Mouse (Mus musculus) cerebellum, adult 9-11 months (tissue): Measurements from ENCODE around the gene Polr3c.
"Not testable (repeated sequence)": the region's sequence is repeated elsewhere in the genome, so short reads cannot be mapped to it uniquely, and the experiment has no call there.

ENCODE experiments used
- DNase-seq: peaks from one replicate; pipeline ENCODE4 v3.0.0; 2022

The Polr3c gene

DNA sequence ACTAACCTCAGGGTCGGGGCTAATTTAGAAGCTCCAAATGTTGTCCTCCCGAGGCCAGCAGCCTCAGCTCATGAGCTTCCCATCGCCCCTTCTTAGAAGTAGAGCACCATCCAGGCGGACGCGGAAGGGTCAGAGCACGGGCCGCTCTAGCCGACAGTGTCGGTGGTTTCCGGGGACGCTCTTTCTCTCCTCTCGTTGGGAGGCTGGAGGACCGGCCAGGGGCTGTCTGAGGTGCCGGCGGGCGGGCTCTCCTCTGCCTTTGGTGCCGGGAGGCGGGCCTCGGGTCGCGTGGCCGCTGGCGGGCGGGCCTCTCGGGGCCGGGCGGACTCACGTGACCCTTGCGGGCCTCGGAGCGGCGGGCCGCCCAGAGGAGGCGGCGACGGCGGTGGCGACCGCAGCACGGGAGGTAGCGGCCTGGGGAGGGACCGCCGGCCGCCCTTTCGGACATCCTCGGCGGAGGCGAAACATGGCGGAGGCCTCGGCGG is at the start of gene Polr3c, which contains the start of gene Rnf115:
Gene Polr3c (minus strand): TSS at position 286 of the 485 bp plus-strand sequence.
Gene Rnf115 (plus strand): TSS at position 322 of the 485 bp plus-strand sequence.
- DNase-seq, result peak; percentile 97

DNA sequence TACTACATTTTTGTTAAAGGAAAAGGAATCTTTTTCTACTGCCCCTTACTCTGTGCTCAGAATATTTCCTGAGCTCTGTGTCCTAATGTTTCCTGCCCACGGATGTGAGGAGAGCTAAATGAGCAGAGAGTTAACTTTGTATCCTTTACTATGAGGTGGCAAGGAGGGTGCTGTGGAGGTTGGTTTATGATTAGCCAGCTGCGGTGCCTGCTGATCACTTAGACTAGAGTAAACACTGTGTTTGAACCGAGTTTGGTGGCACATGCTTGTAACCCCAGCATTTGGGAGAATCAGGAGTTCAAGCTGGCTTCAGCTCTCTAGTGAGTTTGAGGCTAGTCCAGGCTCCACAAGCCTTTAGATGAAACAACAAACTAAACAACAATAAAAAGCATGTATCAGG is 49.7 kb upstream of the Polr3c start:
- DNase-seq, result no peak

DNA sequence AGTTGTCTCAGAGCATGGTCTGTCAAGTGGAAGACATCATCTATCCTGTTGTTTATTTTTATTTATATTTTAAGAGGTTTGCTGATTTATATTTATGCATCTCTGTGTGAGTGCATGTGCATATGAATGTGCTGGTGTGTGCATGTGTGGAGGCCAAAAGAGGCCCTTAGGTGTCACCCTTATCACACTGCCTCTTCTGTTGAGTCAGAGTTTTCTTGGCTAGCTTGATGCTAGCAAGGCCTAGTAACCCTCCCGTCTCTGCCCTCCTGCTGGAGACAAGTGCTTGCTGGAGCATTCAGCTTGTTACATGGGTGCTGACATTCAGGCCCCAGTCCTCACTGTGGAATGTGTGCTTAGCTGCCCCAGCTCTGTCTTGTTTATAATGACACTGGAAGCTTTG is 45.5 kb upstream of the Polr3c start:
- no peak for DNase-seq

DNA sequence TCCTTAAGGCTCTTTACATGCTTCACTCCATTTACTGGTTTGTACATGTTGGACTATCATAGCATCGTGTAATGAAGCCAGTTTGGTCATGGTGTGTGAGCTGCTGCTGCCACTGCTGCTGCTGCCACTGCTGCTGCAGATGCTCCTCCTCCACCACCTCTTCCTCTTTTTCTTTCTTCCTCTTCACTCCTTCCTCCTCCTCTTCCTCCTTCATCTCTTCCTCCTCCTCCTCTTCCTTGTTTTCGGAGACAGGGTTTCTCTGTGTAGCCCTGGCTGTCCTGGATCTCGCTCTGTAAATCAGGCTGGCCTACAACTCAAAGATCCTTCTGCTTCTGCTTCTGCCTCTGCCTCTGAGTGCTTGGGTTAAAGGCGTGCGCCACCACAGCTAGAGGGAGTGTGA is 42.5 kb upstream of the Polr3c start:
- DNase-seq, result no peak

DNA sequence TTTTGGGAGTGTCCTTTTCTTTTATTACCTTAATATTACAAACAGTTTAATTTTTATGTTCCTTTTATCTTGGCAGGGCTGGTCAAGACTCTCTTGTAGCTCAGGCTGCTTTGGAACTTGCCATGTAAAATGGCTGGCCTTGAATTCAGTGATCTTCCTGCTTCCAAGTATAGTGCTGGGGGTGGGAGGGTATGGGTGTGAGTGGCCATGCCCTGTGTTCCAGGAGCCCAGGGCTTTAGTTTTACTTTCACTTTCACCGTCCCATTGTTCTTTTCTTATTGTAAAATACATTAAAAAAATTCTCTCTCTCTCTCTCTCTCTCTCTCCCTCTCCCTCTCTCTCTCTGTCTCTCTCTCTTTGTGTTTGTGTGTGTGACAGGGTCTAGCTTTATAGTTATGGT is 37.1 kb upstream of the Polr3c start:
- no peak for DNase-seq

DNA sequence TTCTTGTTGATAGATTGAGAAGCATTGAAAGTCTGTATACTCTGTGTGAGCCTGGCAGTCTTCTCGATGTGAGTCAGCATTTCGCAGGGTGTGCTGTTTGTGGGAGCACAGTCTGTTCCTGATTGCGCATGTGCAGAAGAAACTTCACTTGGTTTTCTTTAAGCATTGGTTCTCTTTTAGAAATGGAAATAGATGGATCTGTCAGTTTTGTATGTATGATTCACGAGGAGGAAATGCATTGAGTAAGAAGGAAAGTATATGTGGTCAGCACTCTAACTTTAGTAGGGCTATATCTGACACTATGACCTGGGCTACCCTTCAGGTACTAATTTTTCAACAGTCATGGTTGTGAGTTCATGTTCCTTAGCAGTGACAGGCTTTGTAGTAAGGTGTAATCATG is 32.3 kb upstream of the Polr3c start:
- DNase-seq, result no peak

DNA sequence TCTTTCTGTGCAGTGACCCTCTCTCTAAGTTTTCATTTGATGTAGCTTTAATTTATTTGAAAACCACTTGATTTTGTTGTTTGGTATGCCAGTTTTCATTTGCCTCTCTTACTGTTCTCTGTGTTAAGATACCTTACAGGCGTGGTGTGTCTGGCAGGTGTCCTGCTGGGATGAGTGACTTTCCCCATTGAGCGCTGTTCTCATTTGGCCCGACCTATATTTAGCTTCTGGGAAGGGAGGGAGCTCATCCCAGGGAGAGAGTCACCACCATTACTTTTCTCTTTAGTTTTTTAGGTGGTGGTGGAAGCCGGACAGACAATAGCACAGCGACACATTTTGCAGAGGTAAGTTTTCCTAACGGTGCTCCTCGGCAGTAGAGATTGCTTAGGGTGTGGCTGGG is 30.3 kb upstream of the Polr3c start:
- DNase-seq, result peak; percentile 36

DNA sequence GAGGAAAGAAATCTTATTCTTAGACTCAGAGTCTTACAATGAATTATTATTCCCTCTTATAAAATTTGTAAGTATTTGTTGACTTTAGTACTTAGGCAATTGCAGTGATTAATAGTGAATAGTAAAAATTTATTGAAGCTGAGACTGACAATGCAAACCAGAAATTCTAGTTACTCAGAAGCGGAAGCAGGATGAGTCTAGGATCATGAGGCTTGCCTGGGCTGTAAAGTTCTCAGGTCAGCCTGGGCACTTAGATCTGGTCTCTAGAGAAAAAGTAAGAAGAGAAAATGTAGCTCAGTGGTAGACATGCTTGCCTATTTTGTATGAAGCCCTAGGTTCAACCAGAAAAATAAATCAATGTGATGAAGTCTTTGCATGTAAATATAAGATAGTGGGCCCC is 28.5 kb upstream of the Polr3c start:
- no peak for DNase-seq

DNA sequence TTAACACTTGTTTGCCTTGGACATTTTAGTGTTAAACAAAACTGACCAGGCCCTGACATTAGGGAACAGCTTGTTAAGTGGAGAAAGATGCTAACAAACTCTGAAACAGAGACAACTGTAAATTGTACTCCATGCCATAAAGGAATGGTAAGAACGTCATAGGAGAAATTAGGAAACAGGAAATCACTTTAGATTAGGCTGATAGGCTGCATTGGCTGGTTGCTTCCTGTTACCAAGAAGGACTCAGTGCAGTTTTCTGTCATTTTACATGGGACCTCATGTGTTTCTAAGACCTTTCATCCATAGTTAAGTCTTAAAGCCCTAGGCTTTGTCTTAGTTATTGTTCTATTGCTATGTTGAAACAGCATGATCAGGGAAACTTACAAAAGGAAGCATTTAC is 19.4 kb upstream of the Polr3c start:
- no peak for DNase-seq

DNA sequence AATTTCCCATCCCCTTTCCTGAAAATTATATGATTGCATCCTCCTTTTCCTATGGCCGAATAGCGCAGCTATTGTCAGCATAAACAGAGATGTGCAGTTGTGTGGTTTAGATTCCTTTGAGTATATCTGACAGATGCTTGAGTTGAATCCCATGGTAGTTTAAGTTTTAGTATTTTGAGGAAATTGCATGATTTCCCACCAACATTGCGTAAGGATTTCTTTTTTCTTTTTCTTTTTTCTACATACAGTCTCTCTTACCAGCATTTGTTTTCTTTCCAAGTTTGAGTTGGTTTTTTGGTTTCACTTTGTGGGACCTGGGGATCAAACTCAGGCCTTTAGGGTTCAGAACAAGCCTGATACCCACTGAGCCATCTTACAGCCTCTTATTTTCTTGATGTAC is 16.9 kb upstream of the Polr3c start:
- DNase-seq, result no peak

DNA sequence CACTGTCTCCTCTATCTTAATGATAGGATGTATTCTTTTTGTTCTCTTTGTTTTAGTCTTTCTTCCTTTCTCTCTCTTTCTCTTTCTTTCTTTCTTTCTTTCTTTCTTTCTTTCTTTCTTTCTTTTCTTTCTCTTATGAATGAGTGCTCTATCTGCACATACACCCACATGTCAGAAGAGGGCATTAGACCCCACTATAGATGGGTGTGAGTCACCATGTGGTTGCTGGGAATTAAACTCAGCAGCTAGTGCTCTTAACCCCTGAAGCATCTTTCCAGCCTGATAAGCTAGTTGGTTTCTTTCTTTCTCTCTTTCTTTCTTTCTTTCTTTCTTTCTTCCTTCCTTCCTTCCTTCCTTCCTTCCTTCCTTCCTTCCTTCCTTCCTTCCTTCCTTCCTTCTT is 12.9 kb upstream of the Polr3c start:
- not testable (repeated sequence) for DNase-seq

DNA sequence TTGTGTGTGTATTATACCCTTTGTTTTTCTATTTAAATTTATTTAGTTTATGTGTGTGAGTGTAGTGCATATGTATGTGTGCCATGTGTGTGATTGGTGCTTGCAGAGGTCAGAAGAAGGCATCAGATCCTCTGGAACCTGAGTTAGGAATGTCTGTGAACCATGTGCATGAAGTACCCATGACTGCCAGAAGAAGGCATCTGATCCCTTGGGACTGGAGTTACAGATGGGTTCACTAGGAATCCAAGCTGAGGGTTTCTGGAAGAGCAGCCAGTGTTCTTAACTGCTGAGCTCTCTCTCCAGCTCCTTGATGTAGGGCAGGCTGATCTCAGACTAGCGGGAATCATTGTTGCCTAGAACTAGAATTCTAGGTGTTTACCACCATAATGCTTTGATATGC is 10.6 kb upstream of the Polr3c start:
- no peak for DNase-seq

DNA sequence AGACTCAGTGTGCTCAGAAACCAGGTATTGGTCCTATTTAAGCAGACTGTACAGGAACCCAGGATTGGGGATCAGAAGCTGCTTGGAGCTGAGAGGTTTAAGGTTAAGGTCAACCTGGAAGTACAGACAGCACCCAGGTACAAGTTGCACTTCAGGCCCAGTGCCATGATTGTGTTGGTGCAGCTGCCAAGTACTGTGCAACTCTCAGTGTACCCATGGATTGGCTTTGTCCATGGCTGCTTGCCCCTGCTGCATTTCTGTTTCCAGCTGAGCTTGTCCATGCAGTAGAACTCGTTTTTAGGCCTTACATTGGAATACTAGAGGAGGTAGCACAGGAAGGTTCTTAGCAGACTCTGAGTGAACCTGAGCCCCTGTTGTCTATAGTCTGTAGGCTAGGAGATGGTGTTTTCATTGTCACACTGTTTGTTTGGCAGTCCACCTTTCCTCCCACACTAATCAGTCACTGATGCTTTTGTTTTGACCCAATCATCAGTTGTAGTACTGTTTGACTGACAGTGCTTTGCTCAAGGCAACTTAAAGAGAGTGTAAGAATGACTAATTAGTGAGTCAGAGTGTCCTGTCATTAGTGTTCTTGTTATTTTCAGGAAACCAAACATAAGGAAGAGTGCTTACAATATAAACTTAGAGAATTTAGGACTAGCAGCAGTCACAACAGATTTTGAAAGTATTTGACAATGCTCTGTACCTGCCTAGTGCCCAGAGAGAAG is 9.7 kb upstream of the Polr3c start:
- DNase-seq, result no peak

DNA sequence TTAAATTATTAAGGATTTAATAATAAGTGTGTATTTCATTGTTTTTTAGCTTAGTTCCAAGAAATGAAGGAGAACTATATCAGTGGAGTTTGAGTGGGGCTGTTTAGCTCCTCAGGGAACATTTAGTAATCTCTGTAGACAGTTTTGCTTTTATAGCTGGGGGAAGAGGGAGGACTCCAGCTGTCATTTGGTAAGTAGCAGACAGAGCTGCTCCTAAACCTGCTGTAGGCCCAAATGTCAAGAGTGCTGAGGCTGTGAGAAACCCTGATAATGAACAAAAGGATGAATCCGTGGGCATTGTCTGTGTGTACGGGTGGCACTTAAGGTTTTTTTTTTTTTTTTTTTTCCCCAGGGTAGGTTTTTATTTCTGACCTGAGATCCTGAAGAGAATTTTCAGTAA is 7.8 kb upstream of the Polr3c start:
- DNase-seq, result no peak

DNA sequence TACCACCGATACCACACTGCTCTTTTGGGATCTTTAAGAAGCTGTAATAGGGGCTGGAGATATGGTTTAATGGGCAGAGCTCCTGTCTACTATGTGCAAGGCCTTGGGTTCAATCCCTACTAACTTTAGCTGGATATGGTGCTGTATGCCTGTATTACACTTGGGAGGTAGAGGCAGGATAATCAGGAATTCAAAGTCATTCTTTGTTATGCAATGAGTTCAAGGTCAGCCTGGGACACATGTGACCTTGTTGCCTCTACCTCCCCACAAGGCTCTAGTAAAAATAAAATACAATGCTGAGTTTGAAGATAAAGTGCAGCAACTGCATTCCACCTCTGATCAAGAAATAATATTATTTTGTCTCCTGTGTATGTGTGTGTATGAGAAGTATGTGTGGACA is 6.6 kb upstream of the Polr3c start:
- no peak for DNase-seq

DNA sequence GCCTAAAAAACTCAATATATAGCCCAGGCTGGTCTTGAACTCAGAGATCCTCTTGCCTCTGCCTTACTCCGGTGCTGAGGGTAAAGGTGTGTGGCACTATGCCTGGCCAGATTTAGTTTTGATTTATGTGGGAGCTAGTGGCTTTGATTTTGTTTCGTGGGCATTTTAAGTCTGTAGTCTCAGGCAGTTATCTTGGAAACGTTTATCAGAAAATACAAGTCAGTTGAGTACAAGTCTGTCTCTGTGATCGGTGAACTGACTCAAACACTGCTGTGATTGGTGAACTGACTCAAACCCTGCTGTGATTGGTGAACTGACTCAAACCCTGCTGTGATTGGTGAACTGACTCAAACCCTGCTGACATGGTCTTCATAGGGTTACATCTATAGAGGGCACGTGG is 3.4 kb upstream of the Polr3c start:
- DNase-seq, result no peak

DNA sequence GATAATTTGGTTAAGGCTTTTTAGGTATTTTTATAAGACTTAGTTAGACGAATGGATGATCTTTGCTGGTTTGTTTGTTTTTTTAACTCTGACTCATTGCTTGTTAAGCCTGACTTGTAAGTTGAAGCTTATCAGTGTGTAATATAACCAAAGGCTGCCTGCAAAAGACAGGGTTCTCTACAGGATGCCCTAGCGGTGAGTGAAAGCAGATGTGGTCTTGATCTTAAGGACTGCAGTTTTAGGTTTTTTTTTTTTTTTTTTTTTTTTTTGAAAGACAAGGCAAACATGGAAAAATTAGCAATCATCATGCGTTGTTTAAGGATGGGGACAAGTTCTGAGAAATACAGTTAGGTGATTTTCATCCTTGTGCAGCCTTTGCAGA is 2.0 kb upstream of the Polr3c start:
- no peak for DNase-seq

DNA sequence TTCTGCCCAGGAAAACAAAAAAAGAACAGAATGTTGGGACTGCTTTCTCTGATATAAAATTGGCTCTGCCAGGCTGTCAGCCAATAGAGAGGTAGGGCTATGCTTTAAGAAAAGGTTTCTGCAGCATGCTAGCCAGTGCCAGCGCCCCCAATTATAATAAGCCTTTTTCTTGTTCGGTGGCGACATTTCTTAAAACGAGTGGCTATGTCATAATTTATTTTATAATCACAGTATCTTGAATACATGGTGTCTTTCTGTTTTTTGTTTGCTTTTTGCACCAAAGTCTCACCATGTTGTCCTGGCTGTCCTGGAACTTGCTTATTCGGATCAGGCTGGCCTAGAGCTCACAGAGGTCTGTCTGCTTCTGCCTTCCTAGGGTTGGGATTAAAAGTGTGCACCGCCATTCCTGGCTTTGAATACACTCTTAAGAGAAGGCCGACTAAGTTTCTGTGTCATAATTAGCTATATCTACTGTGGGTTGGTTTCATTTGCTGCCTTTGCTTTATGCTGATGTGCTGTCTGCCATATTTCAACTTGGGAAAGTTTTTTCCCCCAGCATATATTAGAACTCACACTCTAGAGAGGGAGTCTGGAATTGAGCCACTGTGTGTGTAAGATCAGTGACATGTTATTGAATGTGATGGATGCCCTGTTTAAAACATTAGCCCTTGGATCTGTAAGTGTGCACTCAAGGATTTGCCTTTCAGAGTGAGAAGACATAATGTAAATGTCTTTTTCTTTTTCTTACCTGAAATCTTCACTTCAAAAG is 1.4 kb upstream of the Polr3c start:
- no peak for DNase-seq

DNA sequence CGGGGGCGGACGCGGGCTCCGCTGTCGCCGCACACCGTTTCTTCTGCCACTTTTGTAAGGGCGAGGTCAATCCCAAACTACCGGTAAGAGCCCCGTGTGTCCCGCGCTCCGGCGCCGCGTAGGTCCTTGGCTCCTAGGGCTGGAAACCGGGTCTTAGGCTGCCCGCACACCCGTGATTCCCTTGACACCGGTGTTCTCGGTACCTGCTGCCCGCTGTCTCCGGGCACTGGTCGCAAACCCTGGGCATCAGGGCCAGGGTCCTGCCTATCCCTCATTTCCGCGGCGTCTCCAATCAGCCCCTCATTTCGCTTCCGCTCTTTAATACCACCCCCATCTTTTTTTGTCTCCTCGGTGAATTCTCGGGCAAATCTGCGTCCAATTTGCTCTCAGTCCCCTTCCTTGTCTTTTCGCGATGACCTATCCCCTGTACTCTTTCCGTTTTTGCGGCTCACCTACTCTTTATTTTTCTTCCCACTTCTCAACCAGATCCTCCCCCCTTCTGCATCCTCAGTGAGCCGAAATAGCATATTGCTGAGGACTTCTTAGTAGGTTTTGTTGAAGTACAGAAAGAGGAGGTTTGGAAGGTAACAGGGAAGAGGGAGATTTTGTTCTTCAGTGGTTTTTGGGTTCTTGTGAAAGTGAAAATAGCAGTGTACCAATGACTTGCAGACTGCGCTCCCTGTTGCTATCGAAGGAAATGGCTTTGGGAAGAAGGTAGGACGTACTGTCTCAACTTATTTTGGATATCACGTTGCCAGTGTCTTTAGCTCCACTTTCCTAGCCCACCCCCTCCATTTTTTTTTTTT is 603 bp upstream of the Polr3c start:
- no peak for DNase-seq

DNA sequence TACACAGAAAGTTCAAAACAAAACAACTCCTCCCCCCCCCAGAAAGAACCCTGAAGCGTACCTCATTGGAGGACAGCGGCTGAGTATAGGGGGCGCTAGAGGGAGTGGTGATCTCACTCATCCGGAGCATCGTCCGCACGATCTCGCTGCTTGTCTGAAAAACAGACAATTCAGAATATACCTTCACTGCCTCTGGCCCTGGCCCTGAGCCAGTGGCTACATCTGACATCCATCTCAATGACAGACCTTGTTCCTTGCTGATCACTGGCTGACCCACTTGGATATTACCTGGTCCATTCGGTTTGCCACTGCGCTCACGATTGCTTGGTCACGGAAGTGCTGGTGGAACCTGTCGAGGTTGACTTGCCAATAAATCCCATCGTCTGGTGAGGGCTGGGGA is 8.3 kb downstream of the Polr3c start:
- peak; percentile 84 for DNase-seq

DNA sequence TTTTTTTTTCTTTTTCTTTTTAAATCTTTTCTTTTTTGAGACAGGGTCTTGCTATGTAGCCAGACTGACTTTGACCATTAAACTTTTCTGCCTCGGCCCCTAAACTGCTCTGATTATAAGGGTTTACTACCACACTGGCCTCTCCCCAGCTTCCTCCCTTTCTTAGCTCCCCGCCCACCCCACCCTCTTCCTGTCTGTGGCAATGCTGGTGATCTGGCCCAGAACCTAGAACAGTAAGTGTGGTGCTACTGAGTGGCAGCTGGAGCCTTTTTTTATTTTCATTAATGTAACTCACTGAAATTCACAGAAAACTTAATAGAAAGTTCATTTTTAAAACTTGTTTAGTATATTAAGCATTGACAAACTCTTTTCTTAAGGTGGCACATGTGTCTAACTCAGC is 11.6 kb downstream of the Polr3c start:
- no peak for DNase-seq

DNA sequence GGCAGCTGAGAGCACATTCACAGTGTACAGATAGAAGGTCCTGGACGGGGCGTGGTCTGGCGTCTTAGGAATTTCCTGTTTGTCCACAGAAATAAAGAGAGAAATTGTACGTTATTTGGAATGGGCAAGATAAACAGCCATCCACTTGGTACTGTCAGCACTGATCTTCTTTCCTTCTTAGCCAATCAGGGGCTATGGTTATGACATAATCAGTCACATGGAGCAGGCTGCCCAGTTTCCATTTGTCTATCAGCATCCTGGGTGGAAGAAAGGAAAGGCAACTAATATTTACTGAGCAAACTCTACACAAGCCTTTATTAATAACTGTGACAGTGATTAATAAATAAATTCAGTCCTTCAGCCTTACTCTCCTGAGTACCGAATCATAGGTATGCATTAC is 13.1 kb downstream of the Polr3c start:
- no peak for DNase-seq

DNA sequence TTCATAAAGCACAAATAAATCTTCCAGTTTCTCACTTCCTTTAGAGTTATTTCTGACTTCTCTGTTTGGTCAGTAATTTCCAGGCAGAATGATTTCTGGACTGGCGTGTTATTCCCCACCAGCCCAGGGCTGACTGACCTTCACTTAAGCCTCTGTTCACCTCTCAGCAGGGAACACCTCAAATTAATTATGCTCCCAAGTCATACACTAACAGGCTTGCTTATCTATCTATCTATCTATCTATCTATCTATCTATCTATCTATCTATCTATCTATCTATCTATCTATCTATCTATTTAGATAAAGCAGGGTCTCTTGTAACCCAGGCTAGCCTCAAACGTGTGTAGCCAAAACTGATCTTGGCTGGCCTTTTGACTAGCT is 18.8 kb downstream of the Polr3c start:
- DNase-seq, result no peak
